Mouse (Mus musculus): ENCODE measurements around the gene Spry2. TPM values are rescaled to one million over a fixed set of nuclear protein-coding genes. Genes with fewer than 3 reads are reported as not detected.

Gene Spry2
- polyA plus RNA-seq (2011; ENCODE audit: insufficient read length, low read depth, missing spikeins), result 41.0 and 48.6 TPM in 2 replicates

- peak within 1 kb of the TSS; percentile 99 for H3K27ac ChIP-seq (ENCODE audit: insufficient read depth, low read length)
- TF ChIP-seq POLR2A (IDR thresholded peaks at IDR 0.05; ENCODE audit: low read depth, low read length), result peak; percentile 64
- TF ChIP-seq CTCF (IDR thresholded peaks at IDR 0.05; ENCODE audit: borderline replicate concordance, insufficient read depth, low read length), result no peak
- no peaks in the 10 kb centered on the region; the same call in 1 of the 2 replicates for H3K4me1 ChIP-seq (ENCODE audit: control insufficient read depth, insufficient read depth, low read length)
- H3K4me3 ChIP-seq (ENCODE audit: insufficient read depth, low read length), result peak within 1 kb of the TSS; percentile 98
Observed at GRCm38 (mm10) chr14:105896791-105897568, at the start of gene Spry2. Spry2 (minus strand) TSS chr14:105896819.

DNA sequence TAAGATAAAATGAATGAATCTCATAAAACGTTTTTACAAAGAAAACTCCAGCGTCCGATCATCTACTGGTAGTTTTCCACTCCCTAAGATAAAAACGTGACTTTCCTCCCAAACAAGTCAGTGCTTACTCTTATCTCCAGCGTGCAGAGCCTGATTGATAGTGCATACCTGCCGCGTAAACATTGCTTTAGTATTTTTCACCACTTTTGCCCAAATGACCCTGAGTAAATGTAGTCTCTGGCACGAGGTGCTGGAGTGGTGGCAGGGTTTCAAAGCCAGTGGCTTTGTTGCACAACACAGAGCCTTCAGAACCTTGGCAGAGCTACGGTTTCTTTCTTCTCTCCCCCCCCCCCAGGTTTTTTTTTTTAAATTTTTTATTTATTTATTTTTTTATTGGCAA lies 44.7 kb upstream of the Spry2 start:
- H3K27ac ChIP-seq (ENCODE audit: insufficient read depth, low read length), result no peak overlapping the region
- TF ChIP-seq POLR2A (IDR thresholded peaks at IDR 0.05; ENCODE audit: low read depth, low read length), result no peak
- TF ChIP-seq CTCF (IDR thresholded peaks at IDR 0.05; ENCODE audit: borderline replicate concordance, insufficient read depth, low read length), result no peak
- no peak overlapping the region for H3K4me3 ChIP-seq (ENCODE audit: insufficient read depth, low read length)
- H3K4me1 ChIP-seq (ENCODE audit: control insufficient read depth, insufficient read depth, low read length), result no peaks in the 10 kb centered on the region

DNA sequence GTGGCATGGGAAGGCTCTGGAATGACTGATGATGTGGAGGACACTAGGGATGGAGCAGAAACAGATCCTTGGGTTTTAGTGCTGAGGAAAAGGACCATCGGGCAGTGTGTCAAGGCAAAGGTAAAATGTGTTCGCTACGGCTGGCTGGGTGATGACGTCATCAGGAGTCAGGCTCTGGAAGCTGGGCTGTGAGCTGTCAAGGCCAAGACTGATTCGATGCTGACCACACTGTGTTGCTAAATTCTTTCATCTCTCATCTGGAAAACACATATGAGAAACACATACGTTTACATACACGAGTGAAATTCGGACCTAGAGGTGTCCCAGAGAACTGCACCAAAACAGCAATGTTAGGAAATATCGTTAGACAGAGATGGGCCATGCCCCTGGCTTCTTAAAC lies 30.1 kb upstream of the Spry2 start:
- Histone ChIP-seq H3K4me3 (ENCODE audit: insufficient read depth, low read length) (no peak overlapping the region), H3K27ac (ENCODE audit: insufficient read depth, low read length) (no peak overlapping the region), H3K4me1 (ENCODE audit: control insufficient read depth, insufficient read depth, low read length) (peaks cover 5% of the 10 kb centered on the region)
- TF ChIP-seq CTCF (IDR thresholded peaks at IDR 0.05; ENCODE audit: borderline replicate concordance, insufficient read depth, low read length) (no peak), POLR2A (IDR thresholded peaks at IDR 0.05; ENCODE audit: low read depth, low read length) (no peak)

DNA sequence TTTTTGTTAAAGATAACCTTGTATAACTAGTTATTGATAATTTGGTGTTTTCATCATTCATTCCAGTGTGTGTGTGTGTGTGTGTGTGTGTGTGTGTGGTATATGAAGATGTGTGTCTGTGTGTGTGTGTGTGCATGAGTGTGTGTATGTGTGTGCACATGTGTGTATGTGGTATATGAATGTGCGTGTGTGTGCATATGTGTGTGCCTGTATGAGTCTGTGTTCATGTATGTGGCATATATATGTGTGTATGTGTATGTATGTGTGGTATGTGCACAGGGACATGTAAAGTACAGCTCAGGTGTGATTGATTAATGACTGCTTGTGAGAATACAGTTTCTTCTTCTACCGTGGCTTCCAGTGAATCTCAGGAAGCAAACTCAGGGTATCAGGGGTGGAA lies 28.7 kb upstream of the Spry2 start:
- TF ChIP-seq CTCF (IDR thresholded peaks at IDR 0.05; ENCODE audit: borderline replicate concordance, insufficient read depth, low read length), result no peak
- TF ChIP-seq POLR2A (IDR thresholded peaks at IDR 0.05; ENCODE audit: low read depth, low read length), result no peak
- no peak overlapping the region for H3K4me3 ChIP-seq (ENCODE audit: insufficient read depth, low read length)
- no peak overlapping the region for H3K27ac ChIP-seq (ENCODE audit: insufficient read depth, low read length)
- peaks cover 5% of the 10 kb centered on the region for H3K4me1 ChIP-seq (ENCODE audit: control insufficient read depth, insufficient read depth, low read length)

DNA sequence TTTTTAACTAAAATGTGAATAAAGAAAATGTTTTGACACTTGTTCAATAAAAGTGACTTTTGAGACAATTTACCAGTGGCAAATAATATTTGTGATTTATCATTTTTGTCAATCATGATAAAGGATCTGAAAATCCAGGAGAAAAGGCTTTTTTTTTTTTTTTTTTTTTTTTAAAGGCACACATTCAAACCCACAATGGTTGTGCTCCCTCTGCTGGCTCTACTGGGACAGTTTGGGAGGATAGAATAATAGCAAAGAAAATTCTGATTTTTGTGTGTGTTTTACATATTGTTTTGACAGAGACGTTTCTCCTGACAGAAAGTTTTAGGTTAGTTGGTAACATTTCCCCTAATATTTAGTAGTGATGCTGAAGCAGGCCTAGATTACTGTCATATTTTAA lies 28.1 kb upstream of the Spry2 start:
- no peak overlapping the region for H3K4me3 ChIP-seq (ENCODE audit: insufficient read depth, low read length)
- H3K4me1 ChIP-seq (ENCODE audit: control insufficient read depth, insufficient read depth, low read length), result peaks cover 5% of the 10 kb centered on the region
- H3K27ac ChIP-seq (ENCODE audit: insufficient read depth, low read length), result no peak overlapping the region
- TF ChIP-seq POLR2A (IDR thresholded peaks at IDR 0.05; ENCODE audit: low read depth, low read length), result no peak
- TF ChIP-seq CTCF (IDR thresholded peaks at IDR 0.05; ENCODE audit: borderline replicate concordance, insufficient read depth, low read length), result no peak

- Histone ChIP-seq H3K4me3 (ENCODE audit: insufficient read depth, low read length) (no peak overlapping the region), H3K4me1 (ENCODE audit: control insufficient read depth, insufficient read depth, low read length) (peaks cover 5% of the 10 kb centered on the region), H3K27ac (ENCODE audit: insufficient read depth, low read length) (peak overlapping the region; percentile 98)
- TF ChIP-seq CTCF (IDR thresholded peaks at IDR 0.05; ENCODE audit: borderline replicate concordance, insufficient read depth, low read length), result no peak
- TF ChIP-seq POLR2A (IDR thresholded peaks at IDR 0.05; ENCODE audit: low read depth, low read length), result peak; percentile 30; the same call in 1 of the 2 replicates
Observed at GRCm38 (mm10) chr14:105922874-105923273, 26.3 kb upstream of the Spry2 start.

GRCm38 (mm10) chr14:105922427-105922826 lies 25.8 kb upstream of the Spry2 start:
- no peak for TF ChIP-seq CTCF (IDR thresholded peaks at IDR 0.05; ENCODE audit: borderline replicate concordance, insufficient read depth, low read length)
- no peak for TF ChIP-seq POLR2A (IDR thresholded peaks at IDR 0.05; ENCODE audit: low read depth, low read length)
- H3K4me3 ChIP-seq (ENCODE audit: insufficient read depth, low read length), result no peak overlapping the region
- peak overlapping the region; percentile 98 for H3K27ac ChIP-seq (ENCODE audit: insufficient read depth, low read length)
- H3K4me1 ChIP-seq (ENCODE audit: control insufficient read depth, insufficient read depth, low read length), result peaks cover 5% of the 10 kb centered on the region

GRCm38 (mm10) chr14:105921217-105921695 lies 24.6 kb upstream of the Spry2 start:
- peaks cover 5% of the 10 kb centered on the region for H3K4me1 ChIP-seq (ENCODE audit: control insufficient read depth, insufficient read depth, low read length)

GRCm38 (mm10) chr14:105920395-105921216 lies 24.0 kb upstream of the Spry2 start:
- peak overlapping the region; percentile 50; the same call in 1 of the 2 replicates for H3K27ac ChIP-seq (ENCODE audit: insufficient read depth, low read length)
- no peak for TF ChIP-seq POLR2A (IDR thresholded peaks at IDR 0.05; ENCODE audit: low read depth, low read length)
- TF ChIP-seq CTCF (IDR thresholded peaks at IDR 0.05; ENCODE audit: borderline replicate concordance, insufficient read depth, low read length), result no peak
- H3K4me1 ChIP-seq (ENCODE audit: control insufficient read depth, insufficient read depth, low read length), result peaks cover 5% of the 10 kb centered on the region
- no peak overlapping the region for H3K4me3 ChIP-seq (ENCODE audit: insufficient read depth, low read length)

More at GRCm38 (mm10) chr14:105921217-105921695, 24.6 kb upstream of the Spry2 start:
- no peak for TF ChIP-seq CTCF (IDR thresholded peaks at IDR 0.05; ENCODE audit: borderline replicate concordance, insufficient read depth, low read length)
- TF ChIP-seq POLR2A (IDR thresholded peaks at IDR 0.05; ENCODE audit: low read depth, low read length), result no peak
- peak overlapping the region; percentile 50; the same call in 1 of the 2 replicates for H3K27ac ChIP-seq (ENCODE audit: insufficient read depth, low read length)
- H3K4me3 ChIP-seq (ENCODE audit: insufficient read depth, low read length), result no peak overlapping the region
